Mouse (Mus musculus) intestine, embryonic 16.5 days (tissue): Measurements from ENCODE around the gene Klhl26. TPM values are rescaled to one million over a fixed set of nuclear protein-coding genes. Genes with fewer than 3 reads are reported as not detected.

ENCODE experiments used
- ATAC-seq: fragments of 200-750 bp; cut with Nextera tagmentation; 2 replicates; pipeline ENCODE4 v1.8.0; 2017; ENCODE audit warnings: moderate TSS enrichment, moderate library complexity
- H3K27ac ChIP-seq: fragments of 300-500 bp; sonication (generic); 2 replicates; pipeline ENCODE4 v1.5.1; 2014; ENCODE audit warnings: mild to moderate bottlenecking, low read length
- H3K27me3 ChIP-seq: fragments of 300-500 bp; sonication (generic); replicated peaks from 2 replicates; pipeline ENCODE4 v1.6.1; 2014; ENCODE audit warnings: low read length, control low read depth, mixed read lengths; ENCODE audit not compliant: control insufficient read depth, insufficient read depth
- H3K36me3 ChIP-seq: fragments of 300-500 bp; sonication (generic); 2 replicates; pipeline ENCODE4 v1.6.1; 2014; ENCODE audit warnings: low read length, control low read depth; ENCODE audit not compliant: control insufficient read depth, insufficient read depth
- H3K4me1 ChIP-seq: fragments of 300-500 bp; sonication (generic); 2 replicates; pipeline ENCODE4 v1.6.1; 2014; ENCODE audit warnings: low read length, control low read depth, mixed read lengths; ENCODE audit not compliant: control insufficient read depth, insufficient read depth
- H3K4me2 ChIP-seq: fragments of 300-500 bp; sonication (generic); 2 replicates; pipeline ENCODE4 v1.6.1; 2014; ENCODE audit warnings: low read depth, low read length, control low read depth
- H3K4me3 ChIP-seq: fragments of 300-500 bp; sonication (generic); 2 replicates; pipeline ENCODE4 v1.5.1; 2014; ENCODE audit warnings: mild to moderate bottlenecking, low read length
- H3K9ac ChIP-seq: fragments of 300-500 bp; sonication (generic); 2 replicates; pipeline ENCODE4 v1.6.1; 2014; ENCODE audit warnings: low read depth, low read length
- H3K9me3 ChIP-seq: fragments of 300-500 bp; sonication (generic); 2 replicates; pipeline ENCODE4 v1.6.1; 2016; ENCODE audit warnings: low read length, control low read depth; ENCODE audit not compliant: control insufficient read depth
- WGBS: fragments of 180-500 bp; shearing (Covaris S2); extraction: QIAGEN DNeasy Blood & Tissue Kit; methylation state at CpG from one replicate; pipeline ENCODE4 v1.1.7; 2014; 5-methylcytosine and 5-hydroxymethylcytosine counted together
- polyA plus RNA-seq: library from polyadenylated mRNA; unstranded; fragments of >200 nt; fragmentation: Nextera tagmentation; extraction: Ambion mirVana; gene quantifications from 2 replicates; pipeline ENCODE4 v1.2.1, GENCODE M21; 2015

Gene Klhl26
- polyA plus RNA-seq, 1 experiment from 2014 or later = 21.5 TPM

GRCm38 (mm10) chr8:70482943-70483342, 6.2 kb upstream of the Klhl26 start:
- H3K27me3 ChIP-seq = peaks cover 26% of the 10 kb centered on the region

GRCm38 (mm10) chr8:70481908-70482307, 5.1 kb upstream of the Klhl26 start:
- H3K9ac ChIP-seq = no peak overlapping the region
- ATAC-seq = no peak
- WGBS = 64% methylated on average over 3 of the region's 3 CpGs
- H3K36me3 ChIP-seq = no peaks in the 10 kb centered on the region
- H3K4me3 ChIP-seq = no peak overlapping the region
- H3K4me1 ChIP-seq = no peaks in the 10 kb centered on the region
- H3K4me2 ChIP-seq = no peak overlapping the region
- H3K27me3 ChIP-seq = peaks cover 17% of the 10 kb centered on the region
- H3K27ac ChIP-seq = no peak overlapping the region
- no peaks in the 10 kb centered on the region for H3K9me3 ChIP-seq

More at GRCm38 (mm10) chr8:70482943-70483342, 6.2 kb upstream of the Klhl26 start:
- Histone ChIP-seq H3K27ac (no peak overlapping the region), H3K4me3 (no peak overlapping the region), H3K9me3 (no peaks in the 10 kb centered on the region), H3K4me2 (no peak overlapping the region), H3K9ac (no peak overlapping the region), H3K4me1 (peaks cover 5% of the 10 kb centered on the region; the same call in 1 of the 2 replicates), H3K36me3 (no peaks in the 10 kb centered on the region)
- WGBS = 61% methylated on average over 2 of the region's 2 CpGs
- ATAC-seq = no peak

GRCm38 (mm10) chr8:70477269-70477982, 658 bp upstream of the Klhl26 start:
- H3K4me3 ChIP-seq = peak overlapping the region; percentile 74
- peaks cover 12% of the 10 kb centered on the region for H3K4me1 ChIP-seq
- no peaks in the 10 kb centered on the region for H3K27me3 ChIP-seq
- peak; percentile 59 for ATAC-seq
- no peaks in the 10 kb centered on the region for H3K9me3 ChIP-seq
- peak overlapping the region; percentile 34; the same call in 1 of the 2 replicates for H3K9ac ChIP-seq
- H3K27ac ChIP-seq = peak overlapping the region; percentile 52
- WGBS = 3% methylated on average over 21 of the region's 21 CpGs
- peak overlapping the region; percentile 91 for H3K4me2 ChIP-seq
- H3K36me3 ChIP-seq = no peaks in the 10 kb centered on the region

GRCm38 (mm10) chr8:70471856-70472255, 4.9 kb downstream of the Klhl26 start:
- WGBS = 93% methylated on average over 7 of the region's 7 CpGs
- Histone ChIP-seq H3K27me3 (no peaks in the 10 kb centered on the region), H3K4me3 (no peak overlapping the region), H3K9ac (no peak overlapping the region), H3K27ac (no peak overlapping the region), H3K4me2 (no peak overlapping the region), H3K9me3 (no peaks in the 10 kb centered on the region), H3K36me3 (no peaks in the 10 kb centered on the region), H3K4me1 (peaks cover 37% of the 10 kb centered on the region)
- no peak for ATAC-seq

- Histone ChIP-seq H3K9me3 (no peaks in the 10 kb centered on the region), H3K4me2 (no peak overlapping the region), H3K9ac (no peak overlapping the region; the same call in 1 of the 2 replicates), H3K4me1 (peaks cover 29% of the 10 kb centered on the region), H3K27ac (peak overlapping the region; percentile 59; the same call in 1 of the 2 replicates), H3K4me3 (no peak overlapping the region), H3K36me3 (peaks cover 4% of the 10 kb centered on the region), H3K27me3 (no peaks in the 10 kb centered on the region)
- WGBS = 59% methylated on average over 2 of the region's 2 CpGs
- peak; percentile 8; the same call in 1 of the 2 replicates for ATAC-seq
Measured at GRCm38 (mm10) chr8:70469938-70470337, 6.8 kb downstream of the Klhl26 start.

- peaks cover 4% of the 10 kb centered on the region for H3K36me3 ChIP-seq
- no peaks in the 10 kb centered on the region for H3K9me3 ChIP-seq
- peak overlapping the region; percentile 44; the same call in 1 of the 2 replicates for H3K9ac ChIP-seq
- no peak overlapping the region for H3K4me3 ChIP-seq
- H3K27me3 ChIP-seq = no peaks in the 10 kb centered on the region
- H3K27ac ChIP-seq = peak overlapping the region; percentile 59
- peak; percentile 88 for ATAC-seq
- H3K4me2 ChIP-seq = no peak overlapping the region
- WGBS = 41% methylated on average over 10 of the region's 10 CpGs
- H3K4me1 ChIP-seq = peaks cover 29% of the 10 kb centered on the region
Measured at GRCm38 (mm10) chr8:70469295-70469916, 7.4 kb downstream of the Klhl26 start.

GRCm38 (mm10) chr8:70468733-70469132, 8.0 kb downstream of the Klhl26 start:
- Histone ChIP-seq H3K4me1 (peaks cover 29% of the 10 kb centered on the region), H3K4me2 (no peak overlapping the region), H3K4me3 (no peak overlapping the region), H3K9ac (no peak overlapping the region), H3K27ac (no peak overlapping the region), H3K9me3 (no peaks in the 10 kb centered on the region), H3K27me3 (no peaks in the 10 kb centered on the region), H3K36me3 (peaks cover 4% of the 10 kb centered on the region)
- 0 out of 2 replicates have a peak, but pooled peaks have one; percentile 8 for ATAC-seq
- 94% methylated on average over 4 of the region's 4 CpGs for WGBS

GRCm38 (mm10) chr8:70467907-70468306, 8.9 kb downstream of the Klhl26 start:
- Histone ChIP-seq H3K4me2 (no peak overlapping the region), H3K4me1 (peaks cover 29% of the 10 kb centered on the region), H3K27ac (no peak overlapping the region), H3K36me3 (peaks cover 4% of the 10 kb centered on the region), H3K27me3 (no peaks in the 10 kb centered on the region), H3K9me3 (no peaks in the 10 kb centered on the region), H3K4me3 (no peak overlapping the region), H3K9ac (no peak overlapping the region)
- ATAC-seq = no peak
- WGBS = 71% methylated on average over 1 of the region's 1 CpGs

- H3K4me2 ChIP-seq = no peak overlapping the region
- H3K9me3 ChIP-seq = no peaks in the 10 kb centered on the region
- H3K4me1 ChIP-seq = peaks cover 29% of the 10 kb centered on the region
- peaks cover 4% of the 10 kb centered on the region for H3K36me3 ChIP-seq
- H3K9ac ChIP-seq = no peak overlapping the region
- WGBS = 65% methylated on average over 5 of the region's 5 CpGs
- ATAC-seq = no peak
- no peak overlapping the region for H3K27ac ChIP-seq
- no peak overlapping the region for H3K4me3 ChIP-seq
- no peaks in the 10 kb centered on the region for H3K27me3 ChIP-seq
Measured at GRCm38 (mm10) chr8:70467229-70467725, 9.5 kb downstream of the Klhl26 start.
